ENCODE assay signal across 8 mouse cellular contexts in the genomic region with DNA sequence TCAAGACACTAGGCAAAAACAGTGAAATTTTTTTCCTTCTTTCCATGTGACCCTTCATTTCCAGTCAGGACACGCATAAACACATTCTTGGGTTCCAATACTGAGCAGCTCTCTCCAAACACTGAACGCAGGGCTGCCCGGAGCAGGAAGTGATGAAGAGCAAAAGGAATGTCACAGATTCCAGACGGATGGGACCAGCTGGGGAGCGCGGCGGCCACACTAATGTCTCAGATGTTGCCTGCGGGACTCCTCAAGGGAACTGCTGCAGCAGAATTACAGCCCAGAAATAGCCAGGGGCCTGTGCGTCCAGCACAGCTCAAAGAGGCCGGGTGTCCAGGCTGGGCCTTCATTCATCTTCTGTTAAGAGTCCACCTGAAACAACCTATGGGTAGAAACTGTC. TPM values are rescaled to one million over a fixed set of nuclear protein-coding genes. Genes with fewer than 3 reads are reported as not detected.
DNase-seq lines count a peak whose midpoint lies in the region; ATAC-seq and TF ChIP-seq lines count a peak whose summit lies in the region.

No protein-coding gene starts in this region.

- peak overlapping the region; percentile 22; the same call in 1 of the 2 replicates for H3K4me2 ChIP-seq in intestine, embryonic 14.5 days (ENCODE audit: low read length)
- H3K4me2 ChIP-seq in lung, embryonic 15.5 days: peak overlapping the region; percentile 21; the same call in 1 of the 2 replicates

- no peaks in the 10 kb centered on the region for H3K27me3 ChIP-seq in Patski
- H3K27me3 ChIP-seq in intestine, embryonic 14.5 days (replicated peaks; ENCODE audit: control insufficient read depth, insufficient read depth, low read length): no peaks in the 10 kb centered on the region
- H3K27me3 ChIP-seq in lung, embryonic 15.5 days: no peaks in the 10 kb centered on the region

- H3K36me3 ChIP-seq in intestine, embryonic 14.5 days (ENCODE audit: control insufficient read depth, insufficient read depth, low read length): no peaks in the 10 kb centered on the region
- H3K36me3 ChIP-seq in lung, embryonic 15.5 days: no peaks in the 10 kb centered on the region

- H3K9ac ChIP-seq in intestine, embryonic 14.5 days (ENCODE audit: low read length): no peak overlapping the region
- no peak overlapping the region for H3K9ac ChIP-seq in lung, embryonic 15.5 days

- H3K4me1 ChIP-seq in intestine, embryonic 14.5 days (replicated peaks; ENCODE audit: control insufficient read depth, insufficient read depth, low read length): peaks cover 26% of the 10 kb centered on the region
- H3K4me1 ChIP-seq in lung, embryonic 15.5 days: peaks cover 70% of the 10 kb centered on the region

- CTCF ChIA-PET in Patski (lab: Charles Lee): interaction anchor here (1.2 to 2.1 kb wide), 2 partner anchors 53 to 86 kb away, joined by 3 to 5 read pairs; no protein-coding TSS in a partner anchor

- no peak for DNase-seq in Patski (ENCODE audit: low read depth, low spot score)
- DNase-seq in gastrocnemius, adult 8-10 months (ENCODE audit: low spot score in 2 of 2): peak; percentile 67 to 69
- peak; percentile 59 for DNase-seq in intestine, embryonic 14.5 days (ENCODE audit: low spot score)
- DNase-seq in natural killer cell, adult 2 months (ENCODE audit: low spot score in 2 of 2): no peak
- no peak for DNase-seq in left cerebral cortex, adult 8-10 months (ENCODE audit: low spot score in 2 of 2)
- DNase-seq in layer of hippocampus, adult 8-10 months (ENCODE audit: low spot score in 2 of 2): no peak
- DNase-seq in layer of hippocampus, adult 9-11 months: no peak

- 23% methylated on average over 10 of the region's 10 CpGs for WGBS in intestine, embryonic 14.5 days
- 15% methylated on average over 10 of the region's 10 CpGs for WGBS in lung, embryonic 15.5 days

- no peak overlapping the region for H3K4me3 ChIP-seq in intestine, embryonic 14.5 days (ENCODE audit: low read depth, low read length)
- H3K4me3 ChIP-seq in lung, embryonic 15.5 days: no peak overlapping the region

- H3K9me3 ChIP-seq in intestine, embryonic 14.5 days (ENCODE audit: control insufficient read depth, low read length): no peaks in the 10 kb centered on the region
- H3K9me3 ChIP-seq in lung, embryonic 15.5 days: no peaks in the 10 kb centered on the region

- peak overlapping the region; percentile 94 for H3K27ac ChIP-seq in intestine, embryonic 14.5 days (ENCODE audit: low read depth)
- H3K27ac ChIP-seq in lung, embryonic 15.5 days: peak overlapping the region; percentile 90

- TF ChIP-seq CTCF in Patski (IDR thresholded peaks at IDR 0.05): no peak

- in situ Hi-C loops in Patski (cut with MboI; ENCODE audit: low pct_unique_long_range_greater_than_20kb): no loop called here

- POLR2A ChIA-PET in Patski (lab: Charles Lee): no interaction called here

- peak; percentile 91 for ATAC-seq in Patski
- peak; percentile 63; the same call in 1 of the 2 replicates for ATAC-seq in intestine, embryonic 14.5 days (replicated peaks; ENCODE audit: low FRiP score, low TSS enrichment, low read depth)
- ATAC-seq in lung, embryonic 15.5 days (ENCODE audit: borderline replicate concordance, extremely low read depth, low FRiP score, low TSS enrichment): peak; percentile 82

RNA-seq across cellular contexts. Expression of a gene that starts 9.0 kb away (rescaled TPM):
- 28.1 TPM for polyA plus RNA-seq in Patski (2021)
- 1 to 10 TPM; 5.0 to 6.9 (median 6.2) TPM for total RNA-seq in gastrocnemius, adult 8-10 months (2022)
- polyA plus RNA-seq in intestine, embryonic 14.5 days (2014; fragmentation: Nextera tagmentation; extraction: Ambion mirVana): 24.9 and 27.8 TPM in 2 replicates
- 42.8 and 45.6 TPM in 2 replicates for polyA plus RNA-seq in lung, embryonic 15.5 days (2015; fragmentation: Nextera tagmentation; extraction: Ambion mirVana)
- 10 to 100 TPM; 63.9 to 72.0 (median 69.5) TPM for total RNA-seq in left cerebral cortex, adult 8-10 months (2022)
- 10 to 100 TPM; 62.7 to 74.3 (median 68.2) TPM for total RNA-seq in layer of hippocampus, adult 8-10 months (2022)

RNA-seq across cellular contexts. Expression of a gene that starts 37.3 kb away (rescaled TPM):
- polyA plus RNA-seq in Patski (2021): not detected
- not detected for total RNA-seq in gastrocnemius, adult 8-10 months (2022)
- polyA plus RNA-seq in intestine, embryonic 14.5 days (2014; fragmentation: Nextera tagmentation; extraction: Ambion mirVana): 0.12 TPM in 1 of 2 replicates, not detected in the other
- 0.17 and 0.24 TPM in 2 replicates for polyA plus RNA-seq in lung, embryonic 15.5 days (2015; fragmentation: Nextera tagmentation; extraction: Ambion mirVana)
- 1 to 10 TPM; 1.1 to 2.6 (median 2.0) TPM for total RNA-seq in left cerebral cortex, adult 8-10 months (2022)
- total RNA-seq in layer of hippocampus, adult 8-10 months (2022): 1 to 10 TPM; 1.8 to 3.6 (median 2.7) TPM

Comparison
In these comparisons a context has a peak if more than half of its experiments do, and no peak if none do; other contexts are left out.
1. DNase-seq: peak in gastrocnemius, adult 8-10 months (2 of 2) and intestine, embryonic 14.5 days (single experiment); none in Patski (single experiment), natural killer cell, adult 2 months (0 of 2), left cerebral cortex, adult 8-10 months (0 of 2), layer of hippocampus, adult 8-10 months (0 of 2) and layer of hippocampus, adult 9-11 months (single experiment).
2. RNA of a gene that starts 9.0 kb away (total RNA-seq): 62.7 to 74.3 TPM in layer of hippocampus, adult 8-10 months and 63.9 to 72.0 TPM in left cerebral cortex, adult 8-10 months; 5.0 to 6.9 TPM in gastrocnemius, adult 8-10 months; every median in the first group is over 4 times any median in the second.
3. Peak in every context shown above with its lines, with median percentiles within 50 percentile points of each other: ATAC-seq.